Mouse (Mus musculus): ENCODE measurements around the gene 1500011B03Rik. TPM values are rescaled to one million over a fixed set of nuclear protein-coding genes. Genes with fewer than 3 reads are reported as not detected.

Gene 1500011B03Rik
- polyA plus RNA-seq, 1 experiment from 2014 or later = 62.7 TPM

DNA sequence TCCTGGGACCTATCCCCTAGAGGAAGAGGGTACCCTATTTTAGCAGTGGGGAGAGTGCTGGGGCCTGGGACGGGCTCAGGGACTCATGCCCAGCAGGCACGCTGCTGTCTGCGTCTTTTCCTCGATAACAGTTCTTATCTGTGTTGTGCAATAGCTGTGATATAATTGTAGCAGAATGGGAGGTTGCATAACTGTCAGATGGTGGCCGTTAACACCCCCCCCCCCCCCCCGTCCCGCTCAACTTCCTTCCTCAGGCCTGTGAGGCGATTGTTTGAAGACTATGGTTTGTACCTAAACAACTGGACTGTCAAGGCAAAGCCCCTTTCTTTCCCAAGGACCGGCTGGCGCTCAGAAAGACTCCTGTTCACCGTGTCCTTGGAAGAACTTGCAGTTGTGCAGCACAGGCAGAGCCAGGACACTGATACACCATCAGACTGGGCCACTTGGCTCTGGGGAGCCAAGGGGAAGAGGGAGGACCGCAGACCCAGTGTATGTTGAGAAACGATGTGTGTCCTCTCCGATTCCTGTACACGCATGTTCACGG is 38.6 kb downstream of the 1500011B03Rik start:
- Histone ChIP-seq H3K27me3 (ENCODE audit: control insufficient read depth, insufficient read depth, low read length) (no peaks in the 10 kb centered on the region), H3K4me3 (ENCODE audit: low read depth, low read length) (no peak overlapping the region), H3K9ac (ENCODE audit: low read depth, low read length) (0 out of 2 replicates have a peak overlapping the region, but pooled peaks have one; percentile 34), H3K4me2 (no peak overlapping the region; the same call in 1 of the 2 replicates), H3K4me1 (ENCODE audit: control insufficient read depth, insufficient read depth, low read length) (peaks cover 44% of the 10 kb centered on the region), H3K27ac (ENCODE audit: low read depth, low read length) (no peak overlapping the region), H3K9me3 (replicated peaks; ENCODE audit: control insufficient read depth, low read length) (no peaks in the 10 kb centered on the region), H3K36me3 (ENCODE audit: control insufficient read depth, insufficient read depth, low read length) (0 out of 2 replicates have a peak, but pooled peaks cover 3% of the 10 kb centered on the region)
- no peak for ATAC-seq (replicated peaks; ENCODE audit: insufficient number of reproducible peaks, low FRiP score, low TSS enrichment)
- WGBS (ENCODE audit: insufficient replicate concordance) = 44% methylated on average over 16 of the region's 16 CpGs

DNA sequence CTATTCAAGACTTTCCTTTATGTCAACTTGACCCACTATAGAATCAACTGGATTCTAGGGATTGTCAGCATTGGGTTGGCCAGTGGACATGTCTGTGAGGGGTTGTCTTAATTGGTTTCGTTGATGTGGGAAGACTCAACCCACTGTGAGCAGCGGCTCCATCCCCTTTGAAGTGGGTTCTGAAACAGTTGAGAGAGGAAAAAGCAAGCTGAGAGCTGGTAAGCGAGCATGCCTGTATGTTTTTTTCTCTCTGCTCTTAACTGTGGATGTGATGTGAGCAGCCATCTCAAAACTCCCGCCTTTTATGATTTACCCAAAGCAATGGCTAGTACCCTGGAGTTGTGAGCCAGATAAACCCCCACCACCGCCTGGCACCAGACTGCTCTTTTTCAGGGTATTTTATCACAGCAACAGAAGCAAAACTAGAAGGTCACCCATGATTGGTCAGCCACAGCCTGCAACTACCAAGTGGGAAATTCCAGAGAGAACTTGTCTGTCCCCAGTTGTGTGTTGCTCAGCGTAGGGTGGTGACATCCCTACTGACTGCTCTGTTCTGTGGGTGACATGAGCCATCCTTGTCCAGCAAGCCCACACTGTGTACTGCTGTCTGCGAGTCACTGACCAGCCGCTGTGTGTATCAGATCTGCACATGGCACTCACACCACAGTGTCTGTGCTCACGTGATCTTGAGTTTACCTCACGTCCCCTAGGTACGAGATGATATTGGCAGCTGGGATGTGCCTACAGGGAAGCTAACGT is 39.7 kb downstream of the 1500011B03Rik start:
- Histone ChIP-seq H3K4me3 (ENCODE audit: low read depth, low read length) (no peak overlapping the region), H3K27me3 (ENCODE audit: control insufficient read depth, insufficient read depth, low read length) (no peaks in the 10 kb centered on the region), H3K4me1 (ENCODE audit: control insufficient read depth, insufficient read depth, low read length) (peaks cover 44% of the 10 kb centered on the region), H3K9ac (ENCODE audit: low read depth, low read length) (no peak overlapping the region), H3K36me3 (ENCODE audit: control insufficient read depth, insufficient read depth, low read length) (no peaks in the 10 kb centered on the region), H3K4me2 (no peak overlapping the region), H3K9me3 (replicated peaks; ENCODE audit: control insufficient read depth, low read length) (no peaks in the 10 kb centered on the region), H3K27ac (ENCODE audit: low read depth, low read length) (no peak overlapping the region)
- WGBS (ENCODE audit: insufficient replicate concordance) = 60% methylated on average over 12 of the region's 12 CpGs
- no peak for ATAC-seq (replicated peaks; ENCODE audit: insufficient number of reproducible peaks, low FRiP score, low TSS enrichment)

DNA sequence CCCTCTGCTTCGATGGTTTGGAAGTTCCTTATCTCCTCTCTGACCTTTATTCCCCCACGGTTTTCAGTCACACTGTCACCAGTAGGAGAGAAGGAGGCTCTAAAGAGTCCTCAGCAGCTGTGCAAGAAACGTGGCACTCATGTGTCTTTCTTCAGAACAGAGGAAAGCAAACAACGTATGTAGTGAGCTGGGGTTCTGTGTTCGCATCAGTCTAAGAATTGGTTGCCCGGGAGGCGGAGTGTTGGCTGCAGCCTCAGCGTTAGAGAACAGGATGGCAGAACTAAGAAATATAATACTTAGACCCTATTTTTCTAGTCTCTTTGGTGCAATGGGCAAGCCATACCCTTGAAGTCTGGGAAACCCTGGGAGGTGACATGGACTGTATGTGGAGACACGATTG is 40.3 kb downstream of the 1500011B03Rik start:
- H3K27ac ChIP-seq (ENCODE audit: low read depth, low read length) = no peak overlapping the region
- H3K27me3 ChIP-seq (ENCODE audit: control insufficient read depth, insufficient read depth, low read length) = no peaks in the 10 kb centered on the region
- peaks cover 44% of the 10 kb centered on the region for H3K4me1 ChIP-seq (ENCODE audit: control insufficient read depth, insufficient read depth, low read length)
- no peaks in the 10 kb centered on the region for H3K9me3 ChIP-seq (replicated peaks; ENCODE audit: control insufficient read depth, low read length)
- no peak for ATAC-seq (replicated peaks; ENCODE audit: insufficient number of reproducible peaks, low FRiP score, low TSS enrichment)
- no peak overlapping the region for H3K9ac ChIP-seq (ENCODE audit: low read depth, low read length)
- H3K36me3 ChIP-seq (ENCODE audit: control insufficient read depth, insufficient read depth, low read length) = no peaks in the 10 kb centered on the region
- 64% methylated on average over 9 of the region's 9 CpGs for WGBS (ENCODE audit: insufficient replicate concordance)
- no peak overlapping the region for H3K4me2 ChIP-seq
- no peak overlapping the region for H3K4me3 ChIP-seq (ENCODE audit: low read depth, low read length)

DNA sequence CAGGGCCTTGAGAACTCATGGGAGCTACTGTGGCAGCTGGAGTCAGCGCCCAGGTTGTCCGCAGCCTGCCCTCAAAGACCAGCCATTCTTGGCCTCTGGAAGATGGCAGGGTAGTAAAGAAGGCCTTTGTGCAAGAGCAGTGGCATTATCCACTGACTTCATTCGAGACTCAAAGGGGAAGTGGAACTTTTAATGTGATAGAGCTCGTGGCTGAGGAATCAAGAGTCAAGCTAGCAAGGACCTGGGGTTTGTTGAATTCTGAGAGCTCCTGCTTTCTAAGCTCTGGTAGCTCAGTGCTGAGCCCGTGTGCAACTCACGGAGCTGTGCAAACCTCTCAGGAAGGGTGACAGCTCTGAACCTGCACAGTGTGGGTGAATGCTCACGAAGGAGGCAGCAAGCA is 42.4 kb downstream of the 1500011B03Rik start:
- H3K27ac ChIP-seq (ENCODE audit: low read depth, low read length) = no peak overlapping the region
- H3K9me3 ChIP-seq (replicated peaks; ENCODE audit: control insufficient read depth, low read length) = no peaks in the 10 kb centered on the region
- no peak overlapping the region for H3K4me2 ChIP-seq
- no peak overlapping the region for H3K9ac ChIP-seq (ENCODE audit: low read depth, low read length)
- 86% methylated on average over 7 of the region's 7 CpGs for WGBS (ENCODE audit: insufficient replicate concordance)
- no peak for ATAC-seq (replicated peaks; ENCODE audit: insufficient number of reproducible peaks, low FRiP score, low TSS enrichment)
- H3K36me3 ChIP-seq (ENCODE audit: control insufficient read depth, insufficient read depth, low read length) = no peaks in the 10 kb centered on the region
- no peaks in the 10 kb centered on the region for H3K27me3 ChIP-seq (ENCODE audit: control insufficient read depth, insufficient read depth, low read length)
- peaks cover 50% of the 10 kb centered on the region for H3K4me1 ChIP-seq (ENCODE audit: control insufficient read depth, insufficient read depth, low read length)
- no peak overlapping the region for H3K4me3 ChIP-seq (ENCODE audit: low read depth, low read length)

DNA sequence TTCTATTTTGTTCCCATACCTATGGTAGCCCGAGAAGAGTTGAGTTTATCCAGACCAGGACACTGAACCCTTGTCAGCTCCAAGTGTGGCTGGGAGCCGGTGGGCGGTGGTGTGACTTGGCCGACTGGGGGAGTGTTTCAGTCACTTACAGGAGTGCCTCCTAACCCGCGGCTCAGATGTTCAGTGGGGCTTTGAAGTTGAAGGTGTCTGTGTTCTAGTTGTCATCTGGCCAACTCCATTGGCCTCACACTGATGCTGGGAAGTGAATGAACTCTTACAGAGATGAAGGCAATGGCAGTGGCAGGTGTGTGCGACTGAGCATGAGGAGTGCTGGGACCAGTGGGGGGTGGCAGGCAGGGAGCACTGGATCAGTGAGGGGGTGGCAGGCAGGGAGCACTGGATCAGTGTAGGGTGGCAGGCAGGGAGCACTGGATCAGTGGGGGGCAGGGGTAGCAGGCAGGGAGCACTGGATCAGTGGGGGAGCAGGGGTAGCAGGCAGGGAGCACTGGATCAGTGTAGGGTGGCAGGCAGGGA is 43.2 kb downstream of the 1500011B03Rik start:
- Histone ChIP-seq H3K4me1 (ENCODE audit: control insufficient read depth, insufficient read depth, low read length) (peaks cover 53% of the 10 kb centered on the region), H3K27ac (ENCODE audit: low read depth, low read length) (no peak overlapping the region)
- WGBS (ENCODE audit: insufficient replicate concordance) = 42% methylated on average over 7 of the region's 7 CpGs

DNA sequence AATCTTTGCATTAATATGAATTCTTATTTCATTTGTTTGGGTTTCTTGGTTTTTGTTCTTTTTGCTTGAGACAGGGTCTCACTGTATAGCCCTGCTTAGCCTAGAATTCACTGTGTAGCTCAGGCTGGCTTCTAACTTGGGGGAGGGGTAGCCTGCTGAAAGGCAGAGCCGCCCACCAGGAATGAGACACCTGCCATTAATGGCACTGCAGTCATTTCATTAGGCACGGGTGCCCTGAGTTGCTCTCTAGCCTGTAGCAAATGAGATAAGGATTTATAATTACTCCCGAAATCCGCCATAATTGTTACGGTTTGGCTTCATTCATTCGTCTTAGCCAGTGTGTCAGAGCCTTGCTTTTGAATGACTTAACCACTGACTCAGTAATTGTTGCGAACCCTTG is 47.1 kb downstream of the 1500011B03Rik start:
- Histone ChIP-seq H3K9ac (ENCODE audit: low read depth, low read length) (no peak overlapping the region), H3K4me3 (ENCODE audit: low read depth, low read length) (peak overlapping the region; percentile 100), H3K36me3 (ENCODE audit: control insufficient read depth, insufficient read depth, low read length) (no peaks in the 10 kb centered on the region), H3K27ac (ENCODE audit: low read depth, low read length) (no peak overlapping the region), H3K4me1 (ENCODE audit: control insufficient read depth, insufficient read depth, low read length) (peaks cover 31% of the 10 kb centered on the region), H3K4me2 (peak overlapping the region; percentile 94), H3K27me3 (ENCODE audit: control insufficient read depth, insufficient read depth, low read length) (no peaks in the 10 kb centered on the region), H3K9me3 (replicated peaks; ENCODE audit: control insufficient read depth, low read length) (no peaks in the 10 kb centered on the region)
- ATAC-seq (replicated peaks; ENCODE audit: insufficient number of reproducible peaks, low FRiP score, low TSS enrichment) = no peak
- 77% methylated on average over 7 of the region's 7 CpGs for WGBS (ENCODE audit: insufficient replicate concordance)

More for the DNA sequence above, 43.2 kb downstream of the 1500011B03Rik start:
- Histone ChIP-seq H3K9me3 (replicated peaks; ENCODE audit: control insufficient read depth, low read length) (no peaks in the 10 kb centered on the region), H3K27me3 (ENCODE audit: control insufficient read depth, insufficient read depth, low read length) (no peaks in the 10 kb centered on the region), H3K4me2 (no peak overlapping the region), H3K4me3 (ENCODE audit: low read depth, low read length) (no peak overlapping the region), H3K36me3 (ENCODE audit: control insufficient read depth, insufficient read depth, low read length) (no peaks in the 10 kb centered on the region), H3K9ac (ENCODE audit: low read depth, low read length) (no peak overlapping the region)
- no peak for ATAC-seq (replicated peaks; ENCODE audit: insufficient number of reproducible peaks, low FRiP score, low TSS enrichment)

DNA sequence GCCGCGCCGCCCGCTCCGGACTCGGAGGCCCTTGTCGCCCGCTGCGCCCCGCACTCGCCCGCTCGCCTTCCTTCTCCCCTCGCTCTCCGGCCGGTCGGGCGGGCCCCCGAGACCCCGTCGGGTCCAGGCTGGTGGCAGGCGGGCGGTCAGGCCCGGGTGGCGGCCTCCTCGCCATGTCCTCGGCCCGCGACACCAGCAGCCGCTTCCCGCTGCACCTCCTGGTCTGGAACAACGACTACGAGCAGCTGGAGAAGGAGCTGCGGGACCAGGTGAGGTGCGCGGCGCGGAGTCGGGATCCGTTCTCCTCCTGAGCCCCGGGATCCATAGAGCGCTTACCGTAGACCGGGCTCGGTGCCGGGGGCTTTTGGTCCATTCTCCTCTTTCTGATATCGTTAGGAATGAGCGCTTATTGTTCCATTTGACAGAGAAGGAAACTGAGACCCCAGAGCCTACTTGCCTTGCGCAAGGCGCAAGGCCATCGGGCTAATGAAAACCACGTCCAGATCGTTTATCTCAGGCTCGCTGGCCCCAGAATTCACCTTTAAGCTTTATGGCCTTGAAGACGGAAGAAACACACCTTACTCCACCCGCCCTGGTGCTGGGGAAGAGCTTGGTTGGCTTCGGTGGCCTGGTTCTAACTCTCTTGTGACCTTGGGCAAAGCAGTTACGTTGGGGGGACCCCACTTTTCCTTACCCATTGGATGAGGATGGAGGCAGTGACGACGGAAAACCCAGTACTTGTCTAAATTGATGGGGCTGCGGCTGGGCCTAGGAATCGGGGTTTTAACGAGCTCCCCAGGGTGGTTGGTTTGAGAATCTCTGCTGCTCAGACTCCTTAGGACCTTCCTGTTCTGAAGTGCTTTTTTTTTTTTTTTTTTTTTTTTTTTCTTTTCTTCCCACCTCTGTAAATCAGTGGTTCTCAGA is 48.0 kb downstream of the 1500011B03Rik start, which contains the start of gene Git2:
Gene Git2, minus strand, starts transcription at position 462 of the 924 bp plus-strand sequence.
- under 1% methylated on average over 58 of the region's 63 CpGs for WGBS (ENCODE audit: insufficient replicate concordance)
- Histone ChIP-seq H3K4me3 (ENCODE audit: low read depth, low read length) (peak within 1 kb of the TSS; percentile 100), H3K27ac (ENCODE audit: low read depth, low read length) (peak within 1 kb of the TSS; percentile 90), H3K4me1 (ENCODE audit: control insufficient read depth, insufficient read depth, low read length) (peaks cover 23% of the 10 kb centered on the region), H3K27me3 (ENCODE audit: control insufficient read depth, insufficient read depth, low read length) (no peaks in the 10 kb centered on the region), H3K9me3 (replicated peaks; ENCODE audit: control insufficient read depth, low read length) (no peaks in the 10 kb centered on the region), H3K36me3 (ENCODE audit: control insufficient read depth, insufficient read depth, low read length) (no peaks in the 10 kb centered on the region), H3K4me2 (peak within 1 kb of the TSS; percentile 94), H3K9ac (ENCODE audit: low read depth, low read length) (peak within 1 kb of the TSS; percentile 95)
- ATAC-seq (replicated peaks; ENCODE audit: insufficient number of reproducible peaks, low FRiP score, low TSS enrichment) = no peak; the same call in 1 of the 2 replicates

DNA sequence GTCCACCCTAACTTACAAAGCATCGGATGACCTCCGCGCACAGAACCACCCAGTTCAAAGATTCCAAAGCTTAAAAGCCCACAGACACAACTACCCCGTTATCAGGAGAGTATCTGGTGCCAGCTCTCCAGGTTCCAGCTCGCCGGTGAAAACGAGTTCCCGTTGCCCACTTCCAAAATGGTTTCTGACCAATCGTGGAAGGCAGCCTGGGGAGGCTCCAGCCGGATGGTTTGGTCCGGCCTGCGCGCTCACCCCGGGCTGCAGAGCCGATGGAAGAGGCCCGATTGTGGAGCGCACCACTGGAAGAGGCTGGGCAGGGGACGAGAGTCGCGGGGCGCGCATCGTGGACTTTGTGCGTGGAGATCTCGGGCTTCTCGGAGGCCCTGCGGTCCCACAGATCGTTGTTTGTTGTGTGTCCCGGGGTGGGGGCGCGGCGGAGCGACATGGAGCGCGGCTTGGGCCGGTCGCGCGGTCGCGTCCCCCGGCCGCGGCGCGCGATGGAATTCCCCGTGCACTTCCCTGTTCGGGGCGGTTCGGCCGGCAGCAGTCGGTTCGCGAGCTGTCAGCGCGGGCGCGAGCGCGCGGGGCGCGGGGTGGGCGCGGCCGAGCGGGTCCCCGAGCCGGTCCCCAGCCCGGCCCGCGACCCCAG is 48.7 kb downstream of the 1500011B03Rik start, which contains the start of gene Ankrd13a:
Gene Ankrd13a, plus strand, starts transcription at position 275 of the 649 bp plus-strand sequence.
- Histone ChIP-seq H3K4me3 (ENCODE audit: low read depth, low read length) (peak within 1 kb of the TSS; percentile 100), H3K27me3 (ENCODE audit: control insufficient read depth, insufficient read depth, low read length) (no peaks in the 10 kb centered on the region), H3K36me3 (ENCODE audit: control insufficient read depth, insufficient read depth, low read length) (no peaks in the 10 kb centered on the region), H3K27ac (ENCODE audit: low read depth, low read length) (peak within 1 kb of the TSS; percentile 90), H3K9me3 (replicated peaks; ENCODE audit: control insufficient read depth, low read length) (no peaks in the 10 kb centered on the region), H3K9ac (ENCODE audit: low read depth, low read length) (peak within 1 kb of the TSS; percentile 95), H3K4me1 (ENCODE audit: control insufficient read depth, insufficient read depth, low read length) (peaks cover 20% of the 10 kb centered on the region), H3K4me2 (peak within 1 kb of the TSS; percentile 94)
- WGBS (ENCODE audit: insufficient replicate concordance) = under 1% methylated on average over 49 of the region's 73 CpGs
- ATAC-seq (replicated peaks; ENCODE audit: insufficient number of reproducible peaks, low FRiP score, low TSS enrichment) = peak; percentile 84

Measured in heart, embryonic 11.5 days (tissue).